Mouse (Mus musculus): Measurements from ENCODE around the gene Srgap3.

Gene Srgap3

GRCm38 (mm10) chr6:112912552-112912951 is 34.5 kb downstream of the Srgap3 start:
- DNase-seq (ENCODE audit: low spot score in 2 of 2) = no peak

GRCm38 (mm10) chr6:112909711-112910110 is 37.4 kb downstream of the Srgap3 start:
- no peak for DNase-seq (ENCODE audit: low spot score in 2 of 2)

- no peak for DNase-seq (ENCODE audit: low spot score in 2 of 2)
Measured at GRCm38 (mm10) chr6:112907887-112908584, 39.0 kb downstream of the Srgap3 start.

GRCm38 (mm10) chr6:112903796-112904195 is 43.3 kb downstream of the Srgap3 start:
- DNase-seq (ENCODE audit: low spot score in 2 of 2) = no peak

- no peak for DNase-seq (ENCODE audit: low spot score in 2 of 2)
Measured at GRCm38 (mm10) chr6:112903226-112903625, 43.8 kb downstream of the Srgap3 start.

- DNase-seq (ENCODE audit: low spot score in 2 of 2) = no peak
Measured at GRCm38 (mm10) chr6:112902791-112903190, 44.3 kb downstream of the Srgap3 start.

- no peak for DNase-seq (ENCODE audit: low spot score in 2 of 2)
Measured at GRCm38 (mm10) chr6:112900306-112900705, 46.8 kb downstream of the Srgap3 start.

GRCm38 (mm10) chr6:112899711-112900110 is 47.4 kb downstream of the Srgap3 start:
- DNase-seq (ENCODE audit: low spot score in 2 of 2) = no peak

GRCm38 (mm10) chr6:112899276-112899675 is 47.8 kb downstream of the Srgap3 start:
- DNase-seq (ENCODE audit: low spot score in 2 of 2) = no peak

- no peak for DNase-seq (ENCODE audit: low spot score in 2 of 2)
Measured at GRCm38 (mm10) chr6:112898435-112898834, 48.6 kb downstream of the Srgap3 start.

GRCm38 (mm10) chr6:112896372-112896771 is 50.7 kb downstream of the Srgap3 start:
- no peak for DNase-seq (ENCODE audit: low spot score in 2 of 2)

GRCm38 (mm10) chr6:112890331-112890751 is 56.7 kb downstream of the Srgap3 start:
- DNase-seq (ENCODE audit: low spot score in 2 of 2) = no peak

GRCm38 (mm10) chr6:112883588-112884135 is 63.4 kb downstream of the Srgap3 start:
- no peak for DNase-seq (ENCODE audit: low spot score in 2 of 2)

- DNase-seq (ENCODE audit: low spot score in 2 of 2) = peak; percentile 58 to 66
Measured at GRCm38 (mm10) chr6:112880048-112880534, 67.0 kb downstream of the Srgap3 start.

- peak; percentile 43 to 45 for DNase-seq (ENCODE audit: low spot score in 2 of 2)
Measured at GRCm38 (mm10) chr6:112879154-112879553, 67.9 kb downstream of the Srgap3 start.

GRCm38 (mm10) chr6:112873089-112873835 is 73.8 kb downstream of the Srgap3 start:
- no peak for DNase-seq (ENCODE audit: low spot score in 2 of 2)

GRCm38 (mm10) chr6:112871241-112871780 is 75.8 kb downstream of the Srgap3 start:
- no peak for DNase-seq (ENCODE audit: low spot score in 2 of 2)

GRCm38 (mm10) chr6:112868197-112868957 is 78.7 kb downstream of the Srgap3 start:
- DNase-seq (ENCODE audit: low spot score in 2 of 2) = no peak

GRCm38 (mm10) chr6:112866096-112866495 is 81.0 kb downstream of the Srgap3 start:
- DNase-seq (ENCODE audit: low spot score in 2 of 2) = no peak

- DNase-seq (ENCODE audit: low spot score in 2 of 2) = peak; percentile 42 to 48
Measured at GRCm38 (mm10) chr6:112865021-112865531, 82.0 kb downstream of the Srgap3 start.

- DNase-seq (ENCODE audit: low spot score in 2 of 2) = no peak
Measured at GRCm38 (mm10) chr6:112862465-112862864, 84.6 kb downstream of the Srgap3 start.

Data from frontal cortex, postnatal 10 days (tissue).